ENCODE assay signal across 9 mouse cellular contexts in the genomic region with DNA sequence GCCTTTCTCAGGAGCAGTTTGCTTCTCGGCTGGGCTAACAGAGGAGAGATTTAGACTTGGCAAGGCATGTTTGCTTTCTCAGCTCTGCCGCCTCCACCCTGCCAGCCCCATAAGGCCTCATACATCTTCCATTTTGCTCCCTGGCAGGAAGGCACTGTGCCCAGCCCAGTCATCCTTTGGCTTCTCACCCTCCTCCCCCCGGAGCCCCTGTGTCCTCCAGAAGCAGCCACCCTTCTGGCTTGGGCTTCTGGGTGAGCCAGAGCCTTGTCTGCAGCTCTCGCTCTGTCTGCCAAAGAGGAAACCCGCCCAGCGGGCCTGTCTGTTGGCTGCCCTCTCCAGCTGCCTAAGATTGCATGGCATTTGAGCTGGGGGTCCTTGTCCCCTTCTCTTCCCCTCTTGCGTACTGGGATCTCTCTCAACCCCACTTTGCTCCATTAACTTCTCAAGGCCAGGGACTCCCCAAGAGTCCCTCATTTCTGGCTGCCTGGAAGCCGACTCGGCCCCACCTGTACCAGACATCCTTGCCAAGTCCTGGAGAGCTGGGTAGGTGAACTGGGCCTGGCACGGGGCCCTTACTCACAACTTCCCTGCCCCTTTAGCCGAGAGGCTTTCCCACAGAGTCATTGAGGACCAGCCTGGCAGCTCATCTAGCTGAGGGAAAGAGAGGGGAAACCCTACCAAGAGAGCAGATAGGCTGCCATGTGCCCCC. TPM values are rescaled to one million over a fixed set of nuclear protein-coding genes. Genes with fewer than 3 reads are reported as not detected.
DNase-seq lines count a peak whose midpoint lies in the region; ATAC-seq lines count a peak whose summit lies in the region.
"Had no signal": no experiment of that assay in that cellular context is flagged by ENCODE, and none has a peak within 500 bp of the region (broad histone marks: within the 10 kb centered on the region; RNA-seq: fewer than 3 reads in every experiment).

No protein-coding gene starts in this region.

- 79% methylated on average over 11 of the region's 11 CpGs for WGBS in midbrain, embryonic 14.5 days
- 84% methylated on average over 11 of the region's 11 CpGs for WGBS in midbrain, embryonic 13.5 days
- 67% methylated on average over 11 of the region's 11 CpGs for WGBS in forebrain, embryonic 14.5 days
- WGBS in stomach, embryonic 16.5 days = 68% methylated on average over 11 of the region's 11 CpGs
- 76% methylated on average over 11 of the region's 11 CpGs for WGBS in liver, embryonic 11.5 days

- H3K27ac ChIP-seq in midbrain, embryonic 14.5 days (replicated peaks; ENCODE audit: low read depth, low read length) = 0 out of 2 replicates have a peak overlapping the region, but pooled peaks have one; percentile 41
- H3K27ac ChIP-seq in midbrain, embryonic 13.5 days = no peak overlapping the region
- H3K27ac ChIP-seq in forebrain, embryonic 14.5 days (ENCODE audit: low read depth, low read length) = 0 out of 2 replicates have a peak overlapping the region, but pooled peaks have one; percentile 24
- peak overlapping the region; percentile 20 for H3K27ac ChIP-seq in stomach, embryonic 16.5 days (ENCODE audit: low read length)
- H3K27ac ChIP-seq in liver, embryonic 11.5 days (ENCODE audit: low read depth, low read length) = no peak overlapping the region
- H3K27ac ChIP-seq: kidney, postnatal 0 days had no signal

- no peak for ATAC-seq in midbrain, embryonic 14.5 days (ENCODE audit: low FRiP score, low TSS enrichment)
- ATAC-seq in midbrain, embryonic 13.5 days = no peak
- no peak for ATAC-seq in forebrain, embryonic 14.5 days
- ATAC-seq in stomach, embryonic 16.5 days (ENCODE audit: insufficient read depth, low FRiP score) = no peak
- no peak for ATAC-seq in liver, embryonic 11.5 days (replicated peaks; ENCODE audit: low FRiP score)

- no peaks in the 10 kb centered on the region for H3K27me3 ChIP-seq in midbrain, embryonic 14.5 days (ENCODE audit: control insufficient read depth, insufficient read depth, low read length)
- no peaks in the 10 kb centered on the region for H3K27me3 ChIP-seq in midbrain, embryonic 13.5 days
- no peaks in the 10 kb centered on the region for H3K27me3 ChIP-seq in forebrain, embryonic 14.5 days (replicated peaks; ENCODE audit: control insufficient read depth, insufficient read depth, low read length)
- H3K27me3 ChIP-seq in stomach, embryonic 16.5 days (ENCODE audit: control insufficient read depth, insufficient read depth, low read length) = no peaks in the 10 kb centered on the region
- peaks cover 34% of the 10 kb centered on the region for H3K27me3 ChIP-seq in liver, embryonic 11.5 days (replicated peaks; ENCODE audit: control insufficient read depth, insufficient read depth, low read length)

- peaks cover 3% of the 10 kb centered on the region; the same call in 1 of the 2 replicates for H3K4me1 ChIP-seq in midbrain, embryonic 14.5 days (ENCODE audit: control insufficient read depth, insufficient read depth, low read length)
- peaks cover 20% of the 10 kb centered on the region for H3K4me1 ChIP-seq in midbrain, embryonic 13.5 days (replicated peaks)
- peaks cover 7% of the 10 kb centered on the region for H3K4me1 ChIP-seq in forebrain, embryonic 14.5 days (ENCODE audit: control insufficient read depth, insufficient read depth, low read length)
- H3K4me1 ChIP-seq in stomach, embryonic 16.5 days (ENCODE audit: control insufficient read depth, insufficient read depth, low read length) = peaks cover 9% of the 10 kb centered on the region; the same call in 1 of the 2 replicates
- H3K4me1 ChIP-seq in liver, embryonic 11.5 days (replicated peaks; ENCODE audit: control insufficient read depth, insufficient read depth, low read length) = peaks cover 11% of the 10 kb centered on the region; the same call in 1 of the 2 replicates

- intact Hi-C loops in left cerebral cortex, postnatal 25 days (cut with DNase I) = loop anchor here (2.0 to 5.0 kb wide), 2 partner anchors 174 to 433 kb away; a partner anchor contains a TSS

- H3K4me3 ChIP-seq in midbrain, embryonic 14.5 days (replicated peaks; ENCODE audit: low read depth, low read length) = no peak overlapping the region
- H3K4me3 ChIP-seq in midbrain, embryonic 13.5 days (replicated peaks) = no peak overlapping the region
- H3K4me3 ChIP-seq in forebrain, embryonic 14.5 days (ENCODE audit: low read depth, low read length) = no peak overlapping the region
- H3K4me3 ChIP-seq in stomach, embryonic 16.5 days (replicated peaks; ENCODE audit: low read length) = no peak overlapping the region
- H3K4me3 ChIP-seq in liver, embryonic 11.5 days (ENCODE audit: low read depth, low read length) = no peak overlapping the region

- H3K4me2 ChIP-seq in midbrain, embryonic 14.5 days (ENCODE audit: low read length) = no peak overlapping the region
- H3K4me2 ChIP-seq in midbrain, embryonic 13.5 days (replicated peaks) = no peak overlapping the region
- no peak overlapping the region for H3K4me2 ChIP-seq in forebrain, embryonic 14.5 days (ENCODE audit: low read length)
- no peak overlapping the region for H3K4me2 ChIP-seq in stomach, embryonic 16.5 days (ENCODE audit: low read depth, low read length)
- no peak overlapping the region for H3K4me2 ChIP-seq in liver, embryonic 11.5 days

- H3K9me3 ChIP-seq in midbrain, embryonic 14.5 days (ENCODE audit: control insufficient read depth, low read length) = no peaks in the 10 kb centered on the region
- H3K9me3 ChIP-seq in midbrain, embryonic 13.5 days = no peaks in the 10 kb centered on the region
- H3K9me3 ChIP-seq in forebrain, embryonic 14.5 days (replicated peaks; ENCODE audit: control insufficient read depth, low read length) = no peaks in the 10 kb centered on the region
- no peaks in the 10 kb centered on the region for H3K9me3 ChIP-seq in stomach, embryonic 16.5 days (replicated peaks; ENCODE audit: control insufficient read depth, low read length)
- H3K9me3 ChIP-seq in liver, embryonic 11.5 days (ENCODE audit: control insufficient read depth, low read length) = no peaks in the 10 kb centered on the region

- H3K36me3 ChIP-seq in midbrain, embryonic 14.5 days (ENCODE audit: control insufficient read depth, insufficient read depth, low read length) = no peaks in the 10 kb centered on the region
- H3K36me3 ChIP-seq in midbrain, embryonic 13.5 days = no peaks in the 10 kb centered on the region
- no peaks in the 10 kb centered on the region for H3K36me3 ChIP-seq in forebrain, embryonic 14.5 days (ENCODE audit: control insufficient read depth, insufficient read depth, low read length)
- no peaks in the 10 kb centered on the region for H3K36me3 ChIP-seq in stomach, embryonic 16.5 days (ENCODE audit: control insufficient read depth, insufficient read depth, low read length)
- H3K36me3 ChIP-seq in liver, embryonic 11.5 days (ENCODE audit: control insufficient read depth, insufficient read depth, low read length) = no peaks in the 10 kb centered on the region

- DNase-seq in midbrain, embryonic 14.5 days = peak; percentile 38
- peak; percentile 57 for DNase-seq in forebrain, embryonic 14.5 days (ENCODE audit: low spot score)
- DNase-seq in left cerebral cortex, postnatal 25 days (ENCODE audit: low spot score in 2 of 2) = peak; percentile 42 to 89
- DNase-seq in spleen, postnatal 36 days (ENCODE audit: low spot score in 2 of 2) = no peak
- no peak for DNase-seq in thymus, postnatal 4 days
- no peak for DNase-seq in liver, embryonic 11.5 days (ENCODE audit: low spot score)

- H3K9ac ChIP-seq in midbrain, embryonic 14.5 days (replicated peaks; ENCODE audit: low read length) = no peak overlapping the region
- no peak overlapping the region; the same call in 1 of the 2 replicates for H3K9ac ChIP-seq in midbrain, embryonic 13.5 days (replicated peaks)
- no peak overlapping the region for H3K9ac ChIP-seq in forebrain, embryonic 14.5 days (ENCODE audit: low read length)
- H3K9ac ChIP-seq in stomach, embryonic 16.5 days (ENCODE audit: low read length) = peak overlapping the region; percentile 15
- H3K9ac ChIP-seq in liver, embryonic 11.5 days (ENCODE audit: low read depth, low read length) = no peak overlapping the region

RNA-seq across cellular contexts. Expression of a gene that starts 14.9 kb away (rescaled TPM):
- polyA plus RNA-seq in midbrain, embryonic 14.5 days (2014; fragmentation: Nextera tagmentation; extraction: Ambion mirVana) = 18.4 and 25.4 TPM in 2 replicates
- 25.4 and 28.5 TPM in 2 replicates for polyA plus RNA-seq in midbrain, embryonic 13.5 days (2015; fragmentation: Nextera tagmentation; extraction: Ambion mirVana)
- 7.3 and 9.7 TPM in 2 replicates for polyA plus RNA-seq in forebrain, embryonic 14.5 days (2014; fragmentation: Nextera tagmentation; extraction: Ambion mirVana)
- 10 to 100 TPM; 72.2 to 84.2 TPM for total RNA-seq in left cerebral cortex, postnatal 25 days (2021)
- 17.0 and 17.7 TPM in 2 replicates for polyA plus RNA-seq in stomach, embryonic 16.5 days (2015; fragmentation: Nextera tagmentation; extraction: Ambion mirVana)
- 4.1 and 4.3 TPM in 2 replicates for polyA plus RNA-seq in liver, embryonic 11.5 days (2014; fragmentation: Nextera tagmentation; extraction: Ambion mirVana)

RNA-seq across cellular contexts. Expression of a gene that starts 47.9 kb away (rescaled TPM):
- 18.1 and 36.2 TPM in 2 replicates for polyA plus RNA-seq in midbrain, embryonic 14.5 days (2014; fragmentation: Nextera tagmentation; extraction: Ambion mirVana)
- 33.2 and 34.3 TPM in 2 replicates for polyA plus RNA-seq in midbrain, embryonic 13.5 days (2015; fragmentation: Nextera tagmentation; extraction: Ambion mirVana)
- polyA plus RNA-seq in forebrain, embryonic 14.5 days (2014; fragmentation: Nextera tagmentation; extraction: Ambion mirVana) = 26.6 and 31.6 TPM in 2 replicates
- 10 to 100 TPM; 43.4 to 45.7 TPM for total RNA-seq in left cerebral cortex, postnatal 25 days (2021)
- polyA plus RNA-seq in stomach, embryonic 16.5 days (2015; fragmentation: Nextera tagmentation; extraction: Ambion mirVana) = 55.3 and 57.0 TPM in 2 replicates
- 89.0 and 95.4 TPM in 2 replicates for polyA plus RNA-seq in liver, embryonic 11.5 days (2014; fragmentation: Nextera tagmentation; extraction: Ambion mirVana)

Comparison
In these comparisons a context has a peak if more than half of its experiments do, and no peak if none do; other contexts are left out.
1. H3K27ac ChIP-seq: peak in midbrain, embryonic 14.5 days (single experiment), forebrain, embryonic 14.5 days (single experiment) and stomach, embryonic 16.5 days (single experiment); none in midbrain, embryonic 13.5 days (single experiment) and liver, embryonic 11.5 days (single experiment).
2. DNase-seq: peak in midbrain, embryonic 14.5 days (single experiment), forebrain, embryonic 14.5 days (single experiment) and left cerebral cortex, postnatal 25 days (2 of 2); none in spleen, postnatal 36 days (0 of 2), thymus, postnatal 4 days (single experiment) and liver, embryonic 11.5 days (single experiment).